Mouse (Mus musculus): ENCODE data around the gene Abcg1. TPM values are rescaled to one million over a fixed set of nuclear protein-coding genes. Genes with fewer than 3 reads are reported as not detected.

Abcg1 gene
- polyA plus RNA-seq, 1 experiment: 29.0 TPM

GRCm38 (mm10) chr17:31060196-31060587 is 2.7 kb downstream of the Abcg1 start:
- Histone ChIP-seq H3K27ac (ENCODE audit: insufficient read depth, low read length) (peak overlapping the region; percentile 62), H3K4me1 (ENCODE audit: control insufficient read depth, insufficient read depth, insufficient read length) (peaks cover 25% of the 10 kb centered on the region; the same call in 1 of the 2 replicates), H3K4me3 (ENCODE audit: extremely low read depth, insufficient read depth, insufficient read length) (no peak overlapping the region), H3K36me3 (ENCODE audit: control insufficient read depth, insufficient read depth, low read length) (peaks cover 5% of the 10 kb centered on the region), H3K27me3 (ENCODE audit: control insufficient read depth, insufficient read depth, low read length) (no peaks in the 10 kb centered on the region)
- WGBS: 38% methylated on average over 4 of the region's 4 CpGs
- no peak for TF ChIP-seq CTCF (IDR thresholded peaks at IDR 0.05; ENCODE audit: extremely low read depth, insufficient read depth, insufficient read length, insufficient replicate concordance)
- no peak for TF ChIP-seq POLR2A (IDR thresholded peaks at IDR 0.05; ENCODE audit: low read depth, low read length)
- no peak for DNase-seq (ENCODE audit: low read depth in 1 of 2, low spot score in 2 of 2)

- H3K27ac ChIP-seq (ENCODE audit: insufficient read depth, low read length): peak overlapping the region; percentile 62
- no peaks in the 10 kb centered on the region for H3K27me3 ChIP-seq (ENCODE audit: control insufficient read depth, insufficient read depth, low read length)
- peaks cover 9% of the 10 kb centered on the region for H3K36me3 ChIP-seq (ENCODE audit: control insufficient read depth, insufficient read depth, low read length)
- TF ChIP-seq POLR2A (IDR thresholded peaks at IDR 0.05; ENCODE audit: low read depth, low read length): no peak
- no peak for TF ChIP-seq CTCF (IDR thresholded peaks at IDR 0.05; ENCODE audit: extremely low read depth, insufficient read depth, insufficient read length, insufficient replicate concordance)
- WGBS: 3% methylated on average over 13 of the region's 13 CpGs
- peak in 1 of 2 experiments; percentile 55 for DNase-seq (ENCODE audit: low read depth in 1 of 2, low spot score in 2 of 2)
- H3K4me3 ChIP-seq (ENCODE audit: extremely low read depth, insufficient read depth, insufficient read length): peak overlapping the region; percentile 34; the same call in 1 of the 2 replicates
- H3K4me1 ChIP-seq (ENCODE audit: control insufficient read depth, insufficient read depth, insufficient read length): peaks cover 28% of the 10 kb centered on the region; the same call in 1 of the 2 replicates
Measured at GRCm38 (mm10) chr17:31060588-31061345, 3.3 kb downstream of the Abcg1 start.

DNA sequence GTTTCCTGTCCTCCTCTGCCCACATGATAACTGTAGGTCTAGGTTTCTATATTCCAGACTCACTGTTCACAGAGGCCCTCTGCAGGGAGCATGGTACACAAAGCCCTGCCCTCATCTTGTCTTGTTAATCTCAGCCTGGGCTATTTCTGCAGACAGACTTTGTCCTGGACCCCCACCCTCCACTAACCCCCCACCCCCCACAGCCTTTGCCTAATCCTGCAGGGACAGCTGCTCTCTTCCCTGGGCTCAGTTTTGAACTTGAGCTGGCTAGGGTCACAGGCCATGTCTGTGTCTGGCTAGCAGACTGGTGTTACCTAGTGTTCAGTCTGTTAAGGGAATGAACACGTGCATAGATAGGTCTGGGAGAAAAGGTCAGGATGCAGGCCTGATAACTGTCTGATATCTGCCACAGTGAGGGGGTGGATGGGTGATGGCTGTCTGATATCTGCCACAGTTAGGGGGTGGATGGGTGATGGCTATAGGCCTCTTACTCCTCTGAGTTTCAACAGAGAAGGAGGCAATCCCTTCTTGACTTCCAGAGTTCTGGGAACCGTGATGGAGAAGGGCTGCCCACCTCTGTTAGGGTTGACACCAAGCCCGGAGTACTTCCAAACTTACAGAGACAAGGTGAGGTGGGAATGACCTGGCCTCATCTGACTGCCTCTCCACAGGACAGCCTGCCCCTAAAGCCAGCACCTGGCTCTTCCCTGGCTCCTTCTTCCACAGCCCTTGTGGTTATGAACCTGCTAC is 4.0 kb downstream of the Abcg1 start:
- 75% methylated on average over 3 of the region's 3 CpGs for WGBS
- peaks cover 15% of the 10 kb centered on the region for H3K36me3 ChIP-seq (ENCODE audit: control insufficient read depth, insufficient read depth, low read length)
- TF ChIP-seq CTCF (IDR thresholded peaks at IDR 0.05; ENCODE audit: extremely low read depth, insufficient read depth, insufficient read length, insufficient replicate concordance) (no peak), POLR2A (IDR thresholded peaks at IDR 0.05; ENCODE audit: low read depth, low read length) (no peak)
- peak overlapping the region; percentile 51 for H3K27ac ChIP-seq (ENCODE audit: insufficient read depth, low read length)
- no peak for DNase-seq (ENCODE audit: low read depth in 1 of 2, low spot score in 2 of 2)
- peaks cover 28% of the 10 kb centered on the region; the same call in 1 of the 2 replicates for H3K4me1 ChIP-seq (ENCODE audit: control insufficient read depth, insufficient read depth, insufficient read length)
- no peak overlapping the region for H3K4me3 ChIP-seq (ENCODE audit: extremely low read depth, insufficient read depth, insufficient read length)
- no peaks in the 10 kb centered on the region for H3K27me3 ChIP-seq (ENCODE audit: control insufficient read depth, insufficient read depth, low read length)

DNA sequence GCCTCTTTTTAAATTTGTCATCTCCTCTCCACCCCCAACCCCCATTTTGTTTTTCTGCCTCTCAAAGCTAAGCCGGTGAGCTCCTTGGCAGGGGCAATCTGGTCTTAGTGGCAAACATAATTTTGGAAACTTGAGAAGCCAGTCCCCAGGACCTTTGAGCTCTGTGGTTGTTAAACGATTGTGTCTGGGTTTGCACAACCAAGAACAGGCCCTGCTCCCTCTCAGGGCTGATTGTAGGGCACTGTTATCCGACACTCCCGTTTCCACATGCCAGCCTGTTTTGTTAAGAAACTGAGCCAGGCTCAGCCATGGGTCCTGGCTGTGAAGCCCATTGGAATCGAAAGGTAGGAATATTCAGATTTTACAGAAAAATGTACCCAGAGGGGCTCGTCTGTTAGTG is 8.6 kb downstream of the Abcg1 start:
- H3K4me1 ChIP-seq (ENCODE audit: control insufficient read depth, insufficient read depth, insufficient read length): peaks cover 44% of the 10 kb centered on the region; the same call in 1 of the 2 replicates
- WGBS: 89% methylated on average over 6 of the region's 6 CpGs
- TF ChIP-seq CTCF (IDR thresholded peaks at IDR 0.05; ENCODE audit: extremely low read depth, insufficient read depth, insufficient read length, insufficient replicate concordance) (no peak), POLR2A (IDR thresholded peaks at IDR 0.05; ENCODE audit: low read depth, low read length) (no peak)

GRCm38 (mm10) chr17:31067051-31067450 is 9.6 kb downstream of the Abcg1 start:
- 28% methylated on average over 11 of the region's 11 CpGs for WGBS
- Histone ChIP-seq H3K4me3 (ENCODE audit: extremely low read depth, insufficient read depth, insufficient read length) (peak overlapping the region; percentile 16; the same call in 1 of the 2 replicates), H3K27ac (ENCODE audit: insufficient read depth, low read length) (peak overlapping the region; percentile 30; the same call in 1 of the 2 replicates), H3K36me3 (ENCODE audit: control insufficient read depth, insufficient read depth, low read length) (peaks cover 20% of the 10 kb centered on the region), H3K27me3 (ENCODE audit: control insufficient read depth, insufficient read depth, low read length) (no peaks in the 10 kb centered on the region), H3K4me1 (ENCODE audit: control insufficient read depth, insufficient read depth, insufficient read length) (peaks cover 43% of the 10 kb centered on the region; the same call in 1 of the 2 replicates)
- DNase-seq (ENCODE audit: low read depth in 1 of 2, low spot score in 2 of 2): peak; percentile 83 to 90
- no peak for TF ChIP-seq CTCF (IDR thresholded peaks at IDR 0.05; ENCODE audit: extremely low read depth, insufficient read depth, insufficient read length, insufficient replicate concordance)
- no peak for TF ChIP-seq POLR2A (IDR thresholded peaks at IDR 0.05; ENCODE audit: low read depth, low read length)

More for the DNA sequence above, 8.6 kb downstream of the Abcg1 start:
- Histone ChIP-seq H3K36me3 (ENCODE audit: control insufficient read depth, insufficient read depth, low read length) (peaks cover 21% of the 10 kb centered on the region), H3K27me3 (ENCODE audit: control insufficient read depth, insufficient read depth, low read length) (no peaks in the 10 kb centered on the region), H3K4me3 (ENCODE audit: extremely low read depth, insufficient read depth, insufficient read length) (no peak overlapping the region), H3K27ac (ENCODE audit: insufficient read depth, low read length) (no peak overlapping the region)
- no peak for DNase-seq (ENCODE audit: low read depth in 1 of 2, low spot score in 2 of 2)

GRCm38 (mm10) chr17:31069121-31069520 is 11.6 kb downstream of the Abcg1 start:
- Histone ChIP-seq H3K27me3 (ENCODE audit: control insufficient read depth, insufficient read depth, low read length) (no peaks in the 10 kb centered on the region), H3K36me3 (ENCODE audit: control insufficient read depth, insufficient read depth, low read length) (peaks cover 19% of the 10 kb centered on the region), H3K4me3 (ENCODE audit: extremely low read depth, insufficient read depth, insufficient read length) (no peak overlapping the region), H3K4me1 (ENCODE audit: control insufficient read depth, insufficient read depth, insufficient read length) (peaks cover 59% of the 10 kb centered on the region), H3K27ac (ENCODE audit: insufficient read depth, low read length) (no peak overlapping the region)
- WGBS: 59% methylated on average over 6 of the region's 6 CpGs
- DNase-seq (ENCODE audit: low read depth in 1 of 2, low spot score in 2 of 2): no peak
- TF ChIP-seq POLR2A (IDR thresholded peaks at IDR 0.05; ENCODE audit: low read depth, low read length) (no peak), CTCF (IDR thresholded peaks at IDR 0.05; ENCODE audit: extremely low read depth, insufficient read depth, insufficient read length, insufficient replicate concordance) (no peak)
